Mouse (Mus musculus) granulocyte monocyte progenitor cell, adult 5-6 weeks (primary cell): ENCODE data around the gene Cars. TPM values are rescaled to one million over a fixed set of nuclear protein-coding genes. Genes with fewer than 3 reads are reported as not detected.

Experiments used
- ATAC-seq: replicated peaks from 2 replicates; pipeline ENCODE4 v1.8.0; 2016; ENCODE audit warnings: mild to moderate bottlenecking, moderate TSS enrichment, inconsistent platforms; ENCODE audit not compliant: poor library complexity, severe bottlenecking
- total RNA-seq, 2 experiments: library from RNA; stranded (forward) in 1 of 2; stranded (reverse) in 1 of 2; fragments of 200-712, 200-1000 nt in 1 of 2; fragments of >200 nt in 1 of 2; fragmentation: Nextera tagmentation in 1 of 2; gene quantifications; 2 replicates each; pipeline ENCODE4 v1.2.3; 2014 to 2017

The Cars gene
- total RNA-seq, 2 experiments from 2014 or later = 34.0 to 51.9 TPM

DNA sequence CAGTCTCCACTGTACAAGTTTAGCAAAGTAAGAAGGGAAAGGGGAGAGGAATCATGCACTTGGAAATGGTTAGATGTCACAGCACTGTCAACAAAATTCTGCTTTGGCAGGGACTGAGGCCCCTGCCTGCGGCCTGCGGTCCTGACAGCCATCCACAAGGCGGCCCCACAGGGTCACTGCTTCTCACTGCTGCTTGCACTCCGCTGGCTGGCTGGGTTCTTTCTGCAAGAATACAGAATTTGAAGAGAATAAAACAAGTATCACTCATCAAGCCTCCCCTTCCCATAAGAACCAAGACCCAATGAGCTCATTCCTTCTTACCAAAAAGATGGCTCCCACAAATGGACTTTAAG, 85.5 kb downstream of the Cars start:
- ATAC-seq = no peak

DNA sequence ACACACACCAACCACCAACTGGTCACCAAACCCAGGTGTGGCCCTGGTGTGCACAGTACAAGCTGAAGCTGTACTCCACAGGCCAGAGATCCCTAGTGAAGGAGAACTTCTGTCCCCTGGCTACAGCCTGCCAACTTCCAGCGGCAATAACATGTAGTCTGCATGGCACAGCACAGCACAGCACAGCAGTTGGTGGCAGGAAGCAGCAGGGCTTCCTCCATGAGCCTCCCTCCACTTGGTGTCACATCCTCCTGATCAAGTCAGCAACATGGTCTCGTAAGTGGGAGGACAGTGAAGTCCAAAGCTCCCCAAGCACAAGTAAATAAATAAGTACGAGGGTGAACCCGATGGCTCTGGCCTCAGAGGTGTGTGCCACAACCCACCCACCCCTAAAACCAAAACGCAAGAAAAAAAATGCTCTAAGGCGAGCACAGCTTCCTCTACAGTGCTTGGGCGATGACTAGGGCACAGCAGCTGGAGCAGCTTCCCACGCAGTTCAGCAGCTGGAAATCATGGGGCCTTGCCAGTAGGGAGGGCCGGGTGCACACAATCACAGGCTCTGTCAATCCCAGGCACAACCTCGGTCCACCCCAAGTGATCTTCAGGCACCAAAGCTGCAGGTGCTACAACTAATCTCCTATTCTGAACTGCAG, 86.0 kb downstream of the Cars start:
- ATAC-seq = peak; percentile 52

DNA sequence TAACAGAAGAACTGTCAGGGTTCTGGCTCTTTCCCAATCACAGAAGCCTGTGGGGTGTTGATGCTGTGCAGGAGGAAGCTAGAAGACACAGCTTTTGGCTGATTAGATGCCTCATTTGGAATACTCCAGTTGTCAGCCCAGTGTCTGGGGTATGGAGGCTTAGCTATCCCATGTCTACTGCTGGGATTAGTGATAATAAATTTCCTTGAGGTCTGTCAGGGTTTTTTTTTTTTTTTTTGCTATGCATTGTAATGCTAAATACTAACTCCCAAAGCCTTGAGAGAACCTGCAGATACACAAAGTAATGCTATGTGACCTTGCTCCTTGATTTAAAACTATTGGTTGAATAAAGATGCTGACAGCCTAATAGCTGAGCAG, 88.6 kb downstream of the Cars start:
- no peak for ATAC-seq

DNA sequence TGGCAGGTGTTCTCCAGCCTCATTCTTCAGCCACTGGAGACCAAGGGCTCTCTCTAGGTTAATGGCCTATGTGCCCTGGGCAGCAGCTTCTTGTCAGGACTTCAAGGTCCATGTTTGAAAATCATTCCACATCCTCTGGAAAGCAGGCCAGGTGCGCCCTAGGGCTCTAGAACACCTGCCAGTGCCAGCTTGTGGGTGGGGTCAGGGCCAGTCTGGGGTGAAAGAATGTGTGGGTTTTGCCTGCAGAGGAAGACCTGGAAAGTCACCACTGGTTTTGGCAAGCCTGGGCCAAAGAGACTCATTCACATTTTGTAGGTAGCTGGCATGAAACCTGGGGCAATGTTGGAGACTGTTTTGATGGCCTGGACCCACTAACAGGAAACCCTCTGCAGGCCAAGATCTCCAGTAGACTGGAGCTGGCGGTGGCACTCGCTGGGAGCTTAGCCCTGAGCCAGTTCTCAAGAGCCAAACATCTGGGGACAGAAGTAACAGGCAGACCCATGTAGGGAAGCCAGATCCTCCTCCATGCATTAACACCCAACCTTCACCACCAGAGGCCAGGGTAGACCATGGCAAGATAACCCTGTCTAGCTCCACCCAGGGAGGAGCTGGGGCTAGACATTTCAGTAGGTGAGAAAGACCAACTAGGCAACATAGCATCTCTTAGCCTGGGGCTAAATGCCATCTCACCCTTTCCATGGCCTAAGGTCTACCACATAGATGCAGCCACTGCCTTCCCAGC, 89.1 kb downstream of the Cars start:
- ATAC-seq = no peak

DNA sequence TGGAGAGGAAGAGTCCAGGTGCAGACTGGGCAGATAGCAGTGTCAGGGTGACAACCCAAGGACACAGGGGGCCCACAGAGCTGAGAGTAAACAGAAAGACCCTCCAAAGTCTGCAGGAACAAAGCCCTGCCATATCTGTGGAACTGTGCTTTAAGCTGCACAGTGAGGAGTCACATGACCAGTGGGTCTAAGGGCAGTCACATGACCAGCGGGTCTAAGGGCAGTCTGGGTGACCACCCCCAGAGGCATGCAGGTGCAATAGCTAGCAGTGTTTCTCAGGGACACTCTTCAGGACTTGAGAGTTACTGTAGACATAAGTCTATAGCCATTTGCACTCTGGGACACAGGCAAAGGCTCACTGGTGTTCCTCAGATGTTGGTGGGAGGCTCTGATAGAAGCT, 90.3 kb downstream of the Cars start:
- no peak for ATAC-seq

Other genes starting within 250 kb of the Cars start
- not detected in 2 replicates for gene Cdkn1c, start 139.0 kb downstream of the Cars start, total RNA-seq (2014; fragmentation: Nextera tagmentation)
- 0.41 TPM in 1 of 2 replicates, not detected in the other for gene Cdkn1c, start 139.0 kb downstream of the Cars start, total RNA-seq (2017)
- 0.88 and 1.8 TPM in 2 replicates for gene Slc22a18, start 126.4 kb downstream of the Cars start, total RNA-seq (2014; fragmentation: Nextera tagmentation)
- 0.67 TPM in 1 of 2 replicates, not detected in the other for gene Slc22a18, start 126.4 kb downstream of the Cars start, total RNA-seq (2017)
- not detected in 2 replicates for gene Phlda2, start 96.9 kb downstream of the Cars start, total RNA-seq (2014; fragmentation: Nextera tagmentation)
- not detected in 2 replicates for gene Phlda2, start 96.9 kb downstream of the Cars start, total RNA-seq (2017)
- 85.5 and 133 TPM in 2 replicates for gene Nap1l4, start 51.0 kb downstream of the Cars start, total RNA-seq (2014; fragmentation: Nextera tagmentation)
- 126 and 136 TPM in 2 replicates for gene Nap1l4, start 51.0 kb downstream of the Cars start, total RNA-seq (2017)
- 8.3 and 13.3 TPM in 2 replicates for gene Tnfrsf26, start 28.6 kb upstream of the Cars start, total RNA-seq (2014; fragmentation: Nextera tagmentation)
- gene Tnfrsf26, start 28.6 kb upstream of the Cars start, total RNA-seq (2017) = 20.4 and 22.5 TPM in 2 replicates
- 6.1 and 9.0 TPM in 2 replicates for gene Tnfrsf22, start 49.6 kb upstream of the Cars start, total RNA-seq (2014; fragmentation: Nextera tagmentation)
- 4.2 and 5.2 TPM in 2 replicates for gene Tnfrsf22, start 49.6 kb upstream of the Cars start, total RNA-seq (2017)
- 1.2 and 2.8 TPM in 2 replicates for gene Tnfrsf23, start 85.8 kb upstream of the Cars start, total RNA-seq (2014; fragmentation: Nextera tagmentation)
- 0.72 and 1.7 TPM in 2 replicates for gene Tnfrsf23, start 85.8 kb upstream of the Cars start, total RNA-seq (2017)
- 3.9 and 5.2 TPM in 2 replicates for gene Osbpl5, start 156.9 kb upstream of the Cars start, total RNA-seq (2014; fragmentation: Nextera tagmentation)
- gene Osbpl5, start 156.9 kb upstream of the Cars start, total RNA-seq (2017) = 7.5 and 16.6 TPM in 2 replicates
- gene Mrgprg, start 166.9 kb upstream of the Cars start, total RNA-seq (2014; fragmentation: Nextera tagmentation) = not detected in 2 replicates
- not detected in 2 replicates for gene Mrgprg, start 166.9 kb upstream of the Cars start, total RNA-seq (2017)
- gene Mrgpre, start 184.4 kb upstream of the Cars start, total RNA-seq (2014; fragmentation: Nextera tagmentation) = 2.6 and 2.9 TPM in 2 replicates
- gene Mrgpre, start 184.4 kb upstream of the Cars start, total RNA-seq (2017) = 0.34 and 0.41 TPM in 2 replicates
- gene Nadsyn1, start 222.8 kb upstream of the Cars start, total RNA-seq (2014; fragmentation: Nextera tagmentation) = 5.1 and 10.5 TPM in 2 replicates
- gene Nadsyn1, start 222.8 kb upstream of the Cars start, total RNA-seq (2017) = 13.2 and 16.4 TPM in 2 replicates
- gene Dhcr7, start 223.1 kb upstream of the Cars start, total RNA-seq (2014; fragmentation: Nextera tagmentation) = 16.8 and 34.7 TPM in 2 replicates
- gene Dhcr7, start 223.1 kb upstream of the Cars start, total RNA-seq (2017) = 6.9 and 15.8 TPM in 2 replicates